Mouse (Mus musculus) left cerebral cortex, postnatal 14 days (tissue): ENCODE data around the gene Cdc34b. TPM values are rescaled to one million over a fixed set of nuclear protein-coding genes. Genes with fewer than 3 reads are reported as not detected.

Source experiments
- DNase-seq, 2 experiments: peaks; one replicate each; pipeline ENCODE4 v3.0.0; 2021 to 2022; ENCODE audit warnings: low spot score in 2 of 2, mixed read lengths in 1 of 2
- intact Hi-C: fragments of 180-260 bp; cut with DNase I; formaldehyde crosslinking; loops from one replicate; pipeline ENCODE4 v1.15.1; 2025
- total RNA-seq, 2 experiments: library from RNA; stranded (reverse); gene quantifications; 2 replicates each; pipeline ENCODE4 v1.2.3; 2021

Cdc34b gene
- total RNA-seq, 2 experiments from 2014 or later = 0.31 to 0.38 TPM

DNA sequence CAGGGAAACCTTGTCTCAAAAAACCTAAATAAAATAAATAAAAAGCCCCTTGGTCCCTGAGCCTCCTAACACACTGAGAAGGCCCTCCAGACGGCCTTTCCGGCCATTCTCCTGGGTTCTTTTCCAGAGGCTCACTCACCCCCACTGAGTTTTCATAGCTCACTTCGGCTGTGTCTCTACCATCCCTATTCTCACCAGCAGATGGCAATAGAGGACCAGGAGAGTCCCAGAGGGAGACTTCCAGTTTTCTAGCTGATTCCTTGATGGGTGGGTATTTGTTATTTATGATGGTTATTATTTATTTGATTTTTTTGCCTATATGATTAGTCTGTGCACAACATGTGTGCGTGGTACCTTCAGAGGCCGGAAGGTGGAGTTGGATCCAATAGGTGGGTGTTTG is 11.3 kb upstream of the Cdc34b start:
- DNase-seq = peak; percentile 72 to 86
- intact Hi-C loops = loop anchor here (1.0 to 10.0 kb wide), 3 partner anchors 57 to 206 kb away; partner anchors contain the start of gene Col1a1

DNA sequence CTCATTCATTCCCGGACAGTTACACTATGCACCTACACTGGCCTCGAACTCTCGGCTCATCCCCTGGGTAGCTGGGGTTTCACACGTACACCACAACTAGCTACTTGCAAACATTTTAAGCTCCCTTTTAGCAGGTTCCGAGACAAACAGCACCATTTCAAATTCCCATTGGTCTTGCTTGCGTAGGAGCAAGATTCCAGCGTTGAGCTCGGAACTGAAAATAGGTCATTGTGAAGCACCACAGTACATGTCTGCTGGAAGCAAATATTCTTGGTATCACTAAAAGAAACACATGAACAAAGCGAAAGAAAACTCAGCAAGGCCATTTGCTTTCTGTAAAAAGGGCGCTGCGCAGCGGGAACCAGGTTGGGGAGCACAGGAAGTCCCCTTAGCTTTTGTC is 10.4 kb upstream of the Cdc34b start:
- intact Hi-C loops = loop anchor here (5.0 to 10.0 kb wide), 2 partner anchors 56 to 134 kb away; no protein-coding TSS in a partner anchor
- no peak for DNase-seq

DNA sequence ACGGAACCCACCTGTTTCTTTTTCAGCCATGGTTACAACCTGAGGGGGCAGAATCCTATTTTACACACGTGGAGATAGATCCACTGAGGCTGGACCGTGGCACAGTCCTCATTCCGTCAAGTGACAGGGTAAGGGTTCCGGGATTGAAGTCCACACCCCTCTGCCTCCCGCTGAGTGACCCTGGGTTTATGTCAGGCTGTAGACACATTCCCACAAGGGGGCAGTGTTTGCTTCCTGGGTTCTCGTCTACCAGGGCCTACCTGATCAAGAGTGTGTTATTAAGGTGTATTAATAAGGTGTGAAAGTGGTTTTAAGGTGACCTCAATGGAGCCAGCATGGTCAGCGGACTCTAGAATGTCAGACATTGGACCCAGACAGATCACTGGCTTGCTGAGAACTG is 8.8 kb upstream of the Cdc34b start:
- peak in 1 of 2 experiments; percentile 27 for DNase-seq
- intact Hi-C loops = loop anchor here (5.0 to 10.0 kb wide), 2 partner anchors 55 to 132 kb away; no protein-coding TSS in a partner anchor

- no peak for DNase-seq
- intact Hi-C loops = loop anchor here (10.0 kb wide), 1 partner anchor 129 kb away; no protein-coding TSS in a partner anchor
Measured at GRCm38 (mm10) chr11:94735746-94736145, 5.8 kb upstream of the Cdc34b start.

DNA sequence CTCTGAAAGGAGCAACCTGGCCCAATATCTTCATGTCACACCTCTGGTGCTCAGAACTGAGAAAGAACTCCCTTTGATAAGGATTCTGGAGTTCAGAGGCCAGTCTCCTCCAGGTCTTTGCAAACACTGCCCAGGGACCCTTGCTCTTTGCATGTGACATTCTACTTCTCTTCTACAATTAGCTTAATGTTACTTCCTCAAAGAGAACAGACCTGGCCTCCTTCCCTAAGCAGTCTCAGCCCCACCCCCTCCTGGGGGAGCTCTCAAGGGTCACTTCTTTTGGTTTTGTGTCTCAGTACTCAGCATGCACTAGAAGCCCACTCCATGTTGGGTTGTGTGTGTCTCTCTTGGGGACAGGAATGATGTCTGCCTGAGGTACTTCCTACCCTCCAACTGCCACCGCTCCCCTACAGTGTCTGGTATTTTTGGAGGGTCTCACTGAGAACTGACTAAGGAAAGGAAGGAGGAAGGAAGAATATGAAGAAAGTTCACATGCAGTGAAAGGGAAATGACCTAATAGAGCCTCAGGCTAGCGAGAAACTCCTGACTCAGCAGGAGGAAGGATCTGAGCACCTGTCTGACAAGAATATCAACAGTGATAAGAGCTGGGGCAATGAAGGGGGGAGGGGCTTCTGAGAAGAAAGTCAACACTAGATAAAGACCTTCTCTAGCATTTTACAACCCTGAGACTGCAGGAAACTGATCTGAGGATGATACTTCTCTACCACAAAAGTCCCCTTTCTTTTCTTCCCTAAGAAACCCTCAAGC is 11.5 kb downstream of the Cdc34b start:
- no peak for DNase-seq
- intact Hi-C loops = no loop called here

DNA sequence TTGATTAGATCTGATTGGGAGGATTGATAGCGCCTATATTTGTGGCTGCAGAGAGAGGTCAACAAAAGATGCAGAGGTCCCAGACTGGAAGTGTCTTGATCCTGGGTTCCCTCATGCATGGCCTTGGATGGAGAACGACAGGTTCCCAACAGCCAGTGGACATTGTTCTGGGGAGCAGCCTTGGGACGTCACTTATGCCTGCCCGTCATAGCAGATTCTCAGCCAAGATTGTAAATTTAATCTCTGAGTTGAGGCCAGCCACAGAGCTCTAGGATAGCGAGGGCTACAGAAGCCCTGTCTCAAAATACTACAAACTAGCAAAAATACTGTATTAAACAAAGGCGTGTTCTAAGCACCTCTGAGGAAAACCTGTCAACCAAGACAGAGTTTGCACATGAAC is 18.3 kb downstream of the Cdc34b start:
- intact Hi-C loops = no loop called here
- no peak for DNase-seq

- intact Hi-C loops = no loop called here
- no peak for DNase-seq
Measured at GRCm38 (mm10) chr11:94760364-94760763, 18.8 kb downstream of the Cdc34b start.

GRCm38 (mm10) chr11:94760799-94761198 is 19.2 kb downstream of the Cdc34b start:
- intact Hi-C loops = no loop called here
- DNase-seq = no peak

DNA sequence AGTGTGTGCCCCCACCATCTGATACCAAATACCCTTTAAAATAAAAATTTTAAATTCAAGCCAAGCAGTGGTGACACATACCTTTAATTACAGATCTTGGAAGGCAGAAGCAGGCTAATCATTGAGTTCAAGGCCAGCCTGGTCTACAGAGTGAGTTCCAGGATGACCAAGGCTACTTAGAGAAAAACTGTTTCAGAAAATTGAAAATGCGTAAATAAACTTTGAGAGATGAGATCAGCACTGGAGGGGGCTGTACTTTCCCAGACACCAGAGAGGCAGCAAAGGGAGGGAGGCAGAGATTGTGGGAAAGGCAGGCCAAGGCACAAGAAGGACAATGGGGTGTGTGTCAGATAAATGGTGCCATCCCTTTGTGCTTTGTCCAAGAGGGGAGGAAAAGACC is 20.7 kb downstream of the Cdc34b start:
- no peak for DNase-seq
- intact Hi-C loops = no loop called here

DNA sequence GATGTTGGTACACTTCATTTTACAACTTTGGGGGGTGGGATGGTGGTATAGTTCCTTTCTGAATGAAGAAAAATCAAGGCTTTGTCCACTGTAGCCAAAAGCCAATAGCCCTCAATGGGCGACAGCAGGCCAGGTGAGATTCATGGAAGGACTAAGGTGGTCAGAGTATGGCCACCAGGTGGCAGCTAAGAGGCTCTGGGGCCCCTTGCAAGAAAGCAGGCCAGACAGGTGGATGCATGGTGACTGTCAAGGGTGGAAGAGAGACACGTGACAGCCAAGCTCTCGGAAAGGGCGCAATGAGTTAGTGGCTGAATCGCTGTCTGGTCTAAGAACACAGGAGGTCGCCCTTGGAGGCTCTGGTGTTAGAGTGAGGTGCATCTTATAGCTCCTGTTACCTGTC is 21.2 kb downstream of the Cdc34b start:
- no peak for DNase-seq
- intact Hi-C loops = no loop called here

- no peak for DNase-seq
- intact Hi-C loops = no loop called here
Measured at GRCm38 (mm10) chr11:94767241-94767640, 25.7 kb downstream of the Cdc34b start.

- DNase-seq = no peak
- intact Hi-C loops = no loop called here
Measured at GRCm38 (mm10) chr11:94772363-94773055, 30.9 kb downstream of the Cdc34b start.

GRCm38 (mm10) chr11:94773851-94774250 is 32.3 kb downstream of the Cdc34b start:
- intact Hi-C loops = no loop called here
- no peak for DNase-seq

DNA sequence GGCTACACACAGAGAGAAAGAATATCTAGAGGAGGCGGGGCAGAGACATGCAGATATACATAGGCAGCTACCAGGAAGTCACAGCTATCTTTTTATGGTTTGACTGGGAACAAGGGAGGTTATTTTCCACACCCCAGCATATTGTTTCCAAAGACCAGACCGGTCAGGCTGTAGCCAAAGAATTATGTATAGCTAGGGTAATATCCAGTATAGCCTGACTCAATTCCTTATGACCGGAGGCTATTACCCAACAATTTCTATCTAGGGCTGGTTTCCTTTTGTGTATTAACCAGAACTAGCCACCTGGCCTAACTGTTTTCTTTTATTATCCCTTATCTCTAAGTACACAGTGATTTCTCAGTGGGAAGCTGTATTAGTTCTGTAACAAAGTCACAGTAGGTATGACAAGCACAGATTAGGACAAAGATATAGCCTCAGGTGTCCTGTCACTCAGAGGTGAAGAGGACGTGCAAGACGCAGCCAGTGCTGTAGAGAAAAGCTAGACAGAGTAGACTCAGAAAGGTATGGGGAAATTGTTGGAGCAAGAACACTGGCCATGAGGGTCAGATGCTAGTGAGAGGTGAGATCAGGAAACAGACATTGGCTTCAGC is 33.4 kb downstream of the Cdc34b start:
- intact Hi-C loops = no loop called here
- DNase-seq = no peak

DNA sequence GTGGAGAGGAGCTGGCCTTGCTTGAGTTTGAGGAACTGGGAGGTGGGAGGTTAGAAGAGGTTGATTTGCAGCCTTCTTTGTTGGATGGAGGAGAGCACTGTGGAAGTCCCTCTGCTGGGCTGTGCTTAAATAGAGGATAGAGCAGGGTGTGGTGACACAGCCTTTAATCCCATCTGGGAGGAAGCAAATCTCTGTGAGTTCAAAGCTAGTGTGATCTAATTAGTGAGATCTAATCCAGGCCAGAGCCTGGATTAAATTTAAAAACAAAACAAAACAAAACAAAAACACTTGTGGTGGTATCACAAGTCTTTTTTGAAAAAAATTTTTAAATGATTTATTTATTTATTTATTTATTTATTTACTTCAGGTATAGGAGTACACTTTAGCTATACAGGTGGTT is 41.0 kb downstream of the Cdc34b start, which contains the start of gene Tmem92:
Tmem92 (minus strand) TSS at position 101 of the 400 bp plus-strand sequence.
- DNase-seq = no peak
- intact Hi-C loops = no loop called here

- peak; percentile 24 to 69 for DNase-seq
- intact Hi-C loops = loop anchor here (5.0 kb wide), 1 partner anchor 53 kb away; no protein-coding TSS in a partner anchor
Measured at GRCm38 (mm10) chr11:94785247-94785646, 43.7 kb downstream of the Cdc34b start.

GRCm38 (mm10) chr11:94791700-94792099 is 50.1 kb downstream of the Cdc34b start:
- intact Hi-C loops = no loop called here
- DNase-seq = no peak
